Mouse (Mus musculus): ENCODE measurements at regions not wholly inside any gene's neighbourhood (a gene's known extent, or its start where the extent isn't known, plus 50 kb on each side); places are given as distances from the start of the nearest gene placed in this dataset.
A peak's percentile ranks its signal among the peaks of the same experiment; 100 is the strongest.

DNA sequence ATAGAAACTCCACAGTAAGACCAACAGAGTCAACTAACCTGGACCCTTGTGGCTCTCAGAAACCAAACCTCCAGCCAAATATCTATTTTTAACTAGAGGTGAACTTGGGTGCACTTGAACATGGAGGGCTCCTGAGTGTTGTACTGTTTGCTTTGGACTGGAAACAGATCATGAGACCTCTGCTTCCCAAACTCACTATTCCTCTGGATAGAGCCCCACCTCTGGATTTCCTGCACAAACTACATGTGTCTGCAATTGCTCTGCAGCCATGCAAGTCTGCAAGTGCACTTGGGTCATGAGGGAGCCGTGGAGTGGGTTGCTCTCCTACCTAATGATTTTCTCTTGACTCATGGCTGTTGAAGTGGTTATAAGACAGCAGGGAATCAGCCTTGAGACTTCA is 759.9 kb upstream of the Fam160b2 start:
- no peak for DNase-seq (ENCODE audit: low spot score in 2 of 2)

- DNase-seq (ENCODE audit: low spot score in 2 of 2), result peak; percentile 36 to 76
Measured at GRCm38 (mm10) chr14:71338219-71338618, 738.6 kb upstream of the Fam160b2 start.

DNA sequence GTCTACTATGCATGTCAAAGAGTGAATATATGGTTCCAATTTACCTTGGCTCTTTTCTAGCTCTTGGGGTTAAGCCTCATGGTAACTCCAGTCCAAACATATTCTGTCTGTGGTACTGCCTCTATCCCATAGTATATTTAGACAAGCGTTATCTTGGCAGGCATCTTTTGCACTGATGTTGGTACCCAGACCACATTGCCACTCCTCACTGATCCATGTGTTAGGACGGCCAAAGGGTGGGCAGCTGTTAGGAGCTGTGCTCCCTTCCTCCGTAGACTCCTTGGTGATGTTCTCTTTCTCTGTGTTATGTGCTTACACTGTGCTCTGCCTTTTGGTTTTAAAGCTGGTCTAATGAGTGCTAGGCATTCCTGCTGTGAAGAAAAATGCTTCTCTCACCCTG is 737.3 kb upstream of the Fam160b2 start:
- no peak for DNase-seq (ENCODE audit: low spot score in 2 of 2)

DNA sequence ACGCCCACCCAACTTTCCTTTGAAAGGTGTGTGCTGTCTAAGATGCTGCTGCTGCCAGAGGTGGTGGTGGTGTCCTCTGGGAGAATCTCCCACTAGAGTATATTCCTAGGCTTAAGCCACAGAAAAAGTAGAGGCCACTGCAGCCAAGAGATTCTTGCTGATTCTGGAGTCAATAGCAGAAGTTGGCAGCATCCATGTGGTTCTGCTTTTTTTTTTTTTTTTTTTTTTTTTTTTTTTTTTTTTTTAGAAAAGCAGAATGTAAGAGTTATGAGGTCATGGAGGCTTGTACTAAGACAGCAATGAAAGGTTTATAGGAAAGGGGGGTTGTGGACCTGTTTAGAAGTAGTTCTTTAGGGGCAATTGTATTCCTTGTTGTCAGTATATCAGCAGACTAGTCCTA is 734.4 kb upstream of the Fam160b2 start:
- DNase-seq (ENCODE audit: low spot score in 2 of 2), result no peak

GRCm38 (mm10) chr14:71329862-71330630 is 730.4 kb upstream of the Fam160b2 start:
- DNase-seq (ENCODE audit: low spot score in 2 of 2), result peak; percentile 10 to 21

DNA sequence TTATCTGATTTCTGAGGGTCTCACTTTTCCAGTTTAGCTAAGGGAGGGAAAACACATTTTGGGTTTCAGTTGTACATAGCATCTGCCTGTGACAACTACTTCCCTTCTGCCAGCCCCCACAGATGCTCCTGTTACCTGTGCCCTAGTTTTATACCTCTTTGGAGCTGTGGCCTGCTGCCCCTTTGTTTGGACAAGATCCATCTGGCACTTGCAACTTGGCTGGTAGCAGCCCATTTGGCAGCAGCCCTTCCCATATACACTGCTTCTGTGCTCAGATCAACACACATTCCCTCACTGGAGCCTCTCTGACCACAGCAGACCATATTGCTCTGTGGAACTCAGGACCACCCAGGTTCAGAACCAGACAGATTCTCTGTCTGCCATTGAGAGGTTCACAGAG is 728.0 kb upstream of the Fam160b2 start:
- no peak for DNase-seq (ENCODE audit: low spot score in 2 of 2)

- DNase-seq (ENCODE audit: low spot score in 2 of 2), result peak in 1 of 2 experiments; percentile 26
Measured at GRCm38 (mm10) chr14:71326521-71327105, 727.0 kb upstream of the Fam160b2 start.

GRCm38 (mm10) chr14:71315228-71315627 is 715.6 kb upstream of the Fam160b2 start:
- DNase-seq (ENCODE audit: low spot score in 2 of 2), result no peak

GRCm38 (mm10) chr14:71299755-71300154 is 700.1 kb upstream of the Fam160b2 start:
- no peak for DNase-seq (ENCODE audit: low spot score in 2 of 2)

GRCm38 (mm10) chr14:71281568-71281967 is 681.9 kb upstream of the Fam160b2 start:
- no peak for DNase-seq (ENCODE audit: low spot score in 2 of 2)

DNA sequence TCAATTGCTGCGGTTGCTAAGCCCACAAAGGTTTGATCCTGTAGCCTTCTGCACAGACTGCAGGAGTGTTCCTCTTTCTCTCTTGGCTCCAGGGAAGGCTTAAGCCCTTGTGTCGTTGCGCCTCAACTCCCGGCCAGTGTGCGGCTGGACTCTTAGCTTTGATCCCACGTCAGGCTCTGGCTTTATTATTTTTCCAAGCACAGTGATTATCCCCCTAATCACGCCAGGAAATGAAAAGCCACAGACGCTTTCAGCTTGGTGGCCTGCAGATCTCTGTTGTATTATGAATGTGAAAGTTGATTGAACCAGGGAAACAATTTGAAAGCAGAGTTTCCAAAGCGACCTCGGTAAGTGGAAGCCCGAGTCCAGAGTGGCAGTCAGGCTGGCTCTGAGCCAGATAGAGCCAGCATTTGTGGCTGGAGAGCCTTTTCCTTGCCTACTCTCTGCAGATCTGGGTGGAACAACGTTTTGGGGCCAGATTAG is 676.7 kb upstream of the Fam160b2 start:
- DNase-seq (ENCODE audit: low spot score in 2 of 2), result peak in 1 of 2 experiments; percentile 6

DNA sequence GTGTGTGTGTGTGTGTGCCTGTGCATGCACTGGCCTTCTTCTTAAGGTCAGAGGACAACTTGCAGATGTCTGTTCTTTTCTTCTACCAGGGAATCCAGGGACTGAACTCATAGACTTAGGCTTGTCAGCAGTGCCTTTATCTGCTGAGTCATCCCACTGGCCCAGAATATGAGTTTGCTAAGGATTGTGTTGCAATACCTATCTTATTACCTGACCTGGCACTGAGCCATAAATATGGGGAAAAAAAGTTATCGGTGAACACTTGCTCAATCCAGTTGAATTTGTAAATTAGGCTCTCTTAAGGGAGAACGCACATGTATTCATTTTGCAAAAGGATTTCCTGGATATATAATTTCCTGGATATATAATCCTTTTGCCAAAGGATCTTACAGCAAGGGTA is 672.8 kb upstream of the Fam160b2 start:
- no peak for DNase-seq (ENCODE audit: low spot score in 2 of 2)

DNA sequence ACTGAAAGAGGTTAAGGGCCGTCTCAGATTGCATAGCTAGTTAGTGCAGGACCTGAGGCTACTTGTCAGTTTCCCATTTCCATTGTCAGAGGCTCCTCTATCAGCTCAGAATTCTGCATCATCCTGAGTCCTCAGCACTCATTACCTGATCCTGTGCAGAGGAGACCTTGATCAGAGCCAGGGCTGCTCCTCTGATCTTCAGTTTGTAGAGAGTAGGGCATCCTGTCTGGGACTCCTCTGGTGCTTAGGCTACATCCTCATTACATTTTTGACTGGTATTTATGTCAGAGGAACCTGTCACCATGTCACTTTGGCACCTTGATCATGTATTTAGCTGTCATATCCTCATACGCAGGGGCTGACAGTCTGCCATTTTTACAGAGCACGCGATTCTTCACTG is 658.0 kb upstream of the Fam160b2 start:
- DNase-seq (ENCODE audit: low spot score in 2 of 2), result no peak

- no peak for DNase-seq (ENCODE audit: low spot score in 2 of 2)
Measured at GRCm38 (mm10) chr14:71254207-71254606, 654.6 kb upstream of the Fam160b2 start.

DNA sequence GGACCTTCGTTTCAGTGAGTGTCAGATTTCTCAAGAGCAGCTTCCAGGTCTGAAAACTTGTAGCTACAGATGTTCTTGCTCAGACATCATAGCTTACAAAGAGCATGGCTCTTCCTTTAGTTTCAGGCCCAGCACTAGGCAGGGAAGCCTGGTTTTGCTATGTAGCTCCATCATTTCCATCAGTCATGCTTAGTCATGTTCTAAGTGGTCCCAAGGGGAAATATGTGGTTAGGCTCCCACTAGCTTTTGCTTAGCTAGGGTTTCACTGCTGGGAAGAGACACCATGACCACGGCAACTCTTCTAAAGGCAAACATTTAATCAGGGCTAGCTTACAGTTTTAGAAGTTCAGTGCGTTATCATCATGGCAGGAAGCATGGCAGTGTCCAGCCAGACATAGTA is 652.5 kb upstream of the Fam160b2 start:
- DNase-seq (ENCODE audit: low spot score in 2 of 2), result no peak

DNA sequence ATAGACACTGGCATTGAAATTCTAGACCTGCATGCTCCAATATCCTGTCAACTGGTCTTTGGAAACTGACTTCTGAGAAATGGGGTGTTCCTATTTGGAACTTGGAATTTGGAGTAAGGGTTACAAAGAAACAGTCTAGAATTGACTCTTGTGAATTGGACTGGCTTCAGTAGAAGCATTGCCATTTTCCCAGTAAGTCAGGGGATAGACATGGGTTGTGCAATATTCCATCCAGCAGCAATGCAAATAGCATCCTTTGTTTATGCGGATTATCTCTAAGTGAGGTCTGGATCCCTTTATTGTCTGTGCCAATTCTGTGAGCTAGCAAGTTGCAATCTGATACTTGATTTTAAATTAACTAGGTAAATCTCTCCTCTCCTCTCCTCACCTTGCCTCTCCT is 651.5 kb upstream of the Fam160b2 start:
- no peak for DNase-seq (ENCODE audit: low spot score in 2 of 2)

DNA sequence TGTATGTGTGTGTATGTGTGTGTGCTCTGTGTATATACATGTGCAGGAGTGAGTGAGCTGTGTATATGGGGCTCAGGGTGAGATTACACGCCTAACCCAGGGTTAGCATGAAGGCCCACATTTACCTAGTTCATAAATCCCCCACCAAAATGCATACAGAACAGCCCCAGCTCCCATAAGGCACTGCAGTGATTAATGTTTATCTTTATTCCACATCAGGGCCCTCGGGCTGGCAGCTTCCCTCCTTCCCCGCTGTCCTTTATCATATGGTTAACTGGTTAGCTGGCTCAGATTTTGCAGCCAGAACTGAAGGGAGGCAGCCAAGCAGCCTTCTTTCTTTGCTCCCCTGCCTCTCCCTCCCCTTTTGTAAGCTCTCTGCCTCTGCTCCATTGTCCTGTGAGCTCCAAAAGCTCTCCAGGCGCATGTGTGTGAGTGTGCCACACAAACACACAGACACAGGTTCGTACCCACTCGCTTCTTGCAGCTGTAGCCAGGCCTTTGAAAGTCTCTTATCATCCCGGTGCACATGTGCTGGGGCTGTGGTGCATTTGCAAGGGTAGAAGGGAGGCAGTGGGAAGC is 649.8 kb upstream of the Fam160b2 start:
- DNase-seq (ENCODE audit: low spot score in 2 of 2), result no peak

DNA sequence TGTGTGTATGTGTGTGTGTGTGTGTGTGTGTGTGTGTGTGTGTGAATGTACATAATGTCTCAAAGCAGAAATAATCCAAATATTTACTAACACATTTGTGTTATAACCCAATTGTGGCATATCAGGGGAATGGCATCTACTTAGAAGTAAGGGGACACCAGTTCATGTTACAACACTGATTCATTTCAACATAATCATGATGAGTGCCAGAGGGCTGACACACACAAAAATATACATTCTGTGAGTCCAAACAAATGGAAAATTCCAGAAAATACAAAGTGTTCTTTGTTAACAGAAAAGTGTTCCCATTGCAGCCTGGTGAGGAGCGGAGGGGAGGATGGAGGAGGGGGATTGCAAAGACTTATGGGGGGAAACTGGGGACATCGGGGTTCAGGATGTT is 648.9 kb upstream of the Fam160b2 start:
- no peak for DNase-seq (ENCODE audit: low spot score in 2 of 2)

- DNase-seq (ENCODE audit: low spot score in 2 of 2), result peak; percentile 4 to 15
Measured at GRCm38 (mm10) chr14:71241655-71242390, 642.2 kb upstream of the Fam160b2 start.

DNA sequence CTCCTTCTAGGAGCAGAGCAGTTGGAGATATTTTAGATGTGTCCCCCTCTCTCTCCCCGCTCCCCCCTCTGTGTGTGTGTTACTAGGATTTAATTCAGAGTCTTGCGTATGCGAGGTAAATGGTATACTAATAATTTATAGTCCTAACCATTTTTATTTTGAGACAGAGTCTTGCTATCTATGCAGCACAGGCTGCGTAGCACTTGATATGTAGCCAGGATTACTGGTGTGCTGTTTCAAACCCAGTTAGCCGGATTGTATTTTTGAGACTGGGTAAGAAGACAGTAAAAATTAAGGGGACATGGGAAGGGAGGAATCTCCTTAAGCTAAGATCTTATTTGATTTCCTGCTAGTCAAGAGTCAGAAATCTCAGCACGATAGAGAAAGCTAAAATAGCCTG is 636.6 kb upstream of the Fam160b2 start:
- no peak for DNase-seq (ENCODE audit: low spot score in 2 of 2)

- no peak for DNase-seq (ENCODE audit: low spot score in 2 of 2)
Measured at GRCm38 (mm10) chr14:71234900-71235299, 635.3 kb upstream of the Fam160b2 start.

GRCm38 (mm10) chr14:71234276-71234675 is 634.6 kb upstream of the Fam160b2 start:
- DNase-seq (ENCODE audit: low spot score in 2 of 2), result no peak

Measured in left cerebral cortex, adult 9 months (tissue).